Mouse (Mus musculus) CH12.LX (cell line): ENCODE measurements around the gene Fbxl14.

Experiments used
- E2F4 ChIP-seq: IDR thresholded peaks from 2 replicates; pipeline ENCODE4 v1.6.1; 2011; ENCODE audit warnings: low read depth, low read length, improper control_type of control experiment; ENCODE audit not compliant: insufficient replicate concordance
- NRF1 ChIP-seq: IDR thresholded peaks from 2 replicates; pipeline ENCODE4 v1.6.1; 2014; ENCODE audit warnings: low read depth, mild to moderate bottlenecking, inconsistent platforms, low read length, improper control_type of control experiment, moderate library complexity
- POLR2A ChIP-seq: IDR thresholded peaks from 2 replicates; pipeline ENCODE4 v1.6.1; 2011; ENCODE audit warnings: low read depth, mild to moderate bottlenecking, improper control_type of control experiment, low read length

- TF ChIP-seq E2F4 (no peak), NRF1 (no peak), POLR2A (no peak)
These were observed 25.3 kb downstream of the Fbxl14 start for GRCm38 (mm10) chr6:119504756-119505155.
